Mouse (Mus musculus): Measurements from ENCODE around the gene Ehd2.

The Ehd2 gene

DNA sequence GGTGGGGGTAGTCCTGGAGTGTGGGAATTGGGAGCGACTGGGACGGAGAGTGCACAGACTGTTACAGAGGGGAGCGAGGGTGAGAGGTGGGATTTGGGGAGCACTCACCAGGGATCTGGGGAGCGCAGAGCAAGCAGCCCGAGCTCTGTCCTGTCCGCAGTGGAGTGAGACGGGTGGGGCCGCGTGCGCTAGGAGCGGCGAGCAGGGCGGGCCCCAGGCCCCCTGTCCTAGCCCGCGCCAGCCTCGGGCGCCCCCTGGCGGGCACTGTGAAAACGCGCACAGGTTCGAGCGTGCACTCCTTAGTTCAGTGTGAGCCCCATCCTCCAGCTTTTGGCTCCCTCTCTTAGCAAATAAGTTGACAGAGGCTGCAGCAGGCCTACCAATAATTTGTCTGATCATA, at the start of gene Ehd2:
Ehd2 (minus strand) TSS at position 256 of the 400 bp plus-strand sequence.
- peak; percentile 89 for DNase-seq

- no peak for DNase-seq
These were observed 48.0 kb upstream of the Ehd2 start for GRCm38 (mm10) chr7:16015384-16015783.

GRCm38 (mm10) chr7:16014521-16015175, 47.3 kb upstream of the Ehd2 start:
- peak; percentile 51 for DNase-seq

DNA sequence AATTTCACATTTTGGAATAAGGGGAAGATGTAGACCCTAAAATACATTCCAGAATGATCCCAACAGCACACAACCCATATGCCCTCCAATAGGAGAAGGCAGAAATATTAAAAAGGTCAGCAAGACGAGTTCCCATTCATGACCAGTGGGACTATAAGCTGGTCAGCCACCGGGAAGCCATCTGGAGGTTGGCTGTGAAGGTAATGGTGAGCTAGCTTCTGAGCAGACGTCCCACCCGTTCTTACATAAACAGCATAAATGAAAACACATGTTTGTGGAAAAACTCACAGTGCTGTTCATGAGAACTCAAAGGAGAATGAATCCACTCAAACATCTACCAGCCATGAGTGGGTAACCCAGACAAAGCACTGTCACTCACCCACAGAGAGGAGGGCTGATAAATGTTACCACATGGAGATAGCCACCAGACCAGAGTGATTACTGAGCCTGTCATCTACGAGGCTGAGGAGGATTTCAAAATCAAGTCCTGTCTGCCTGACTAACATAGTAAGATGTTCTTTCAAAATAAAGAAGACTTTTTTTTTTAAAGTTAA, 46.4 kb upstream of the Ehd2 start:
- DNase-seq = no peak

DNA sequence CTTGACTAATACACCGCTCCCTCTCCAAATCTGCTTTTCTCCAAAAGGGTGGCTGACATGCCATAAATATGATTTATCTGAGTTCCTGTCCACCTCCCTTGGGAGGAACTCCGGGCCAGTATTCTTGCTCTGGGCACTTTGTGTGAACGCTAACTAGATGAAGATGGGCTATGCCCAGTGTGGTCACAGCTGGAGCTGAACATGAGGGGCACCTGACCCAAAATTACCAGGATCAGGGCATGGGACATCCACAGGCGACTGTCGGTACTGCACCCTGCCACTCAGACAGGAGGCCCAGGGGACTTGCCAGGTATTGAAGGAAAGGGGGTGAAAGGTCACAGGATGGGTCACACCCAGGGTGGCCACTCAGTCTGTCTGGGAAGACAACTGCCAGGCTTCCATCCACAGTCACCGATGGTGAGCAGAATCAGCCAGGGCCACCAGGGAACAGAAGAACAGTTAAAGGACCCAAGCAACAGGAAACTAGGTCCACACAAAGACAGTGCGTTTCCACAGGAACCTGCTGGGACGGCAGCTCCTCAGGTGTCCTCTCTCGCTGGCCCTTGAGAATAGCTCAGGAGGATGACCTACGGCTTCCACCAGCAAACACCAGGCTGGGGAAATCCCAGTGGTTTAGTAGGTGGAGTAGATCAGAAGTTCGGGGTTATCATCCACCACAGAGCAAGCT, 45.4 kb upstream of the Ehd2 start:
- DNase-seq = peak; percentile 60

DNA sequence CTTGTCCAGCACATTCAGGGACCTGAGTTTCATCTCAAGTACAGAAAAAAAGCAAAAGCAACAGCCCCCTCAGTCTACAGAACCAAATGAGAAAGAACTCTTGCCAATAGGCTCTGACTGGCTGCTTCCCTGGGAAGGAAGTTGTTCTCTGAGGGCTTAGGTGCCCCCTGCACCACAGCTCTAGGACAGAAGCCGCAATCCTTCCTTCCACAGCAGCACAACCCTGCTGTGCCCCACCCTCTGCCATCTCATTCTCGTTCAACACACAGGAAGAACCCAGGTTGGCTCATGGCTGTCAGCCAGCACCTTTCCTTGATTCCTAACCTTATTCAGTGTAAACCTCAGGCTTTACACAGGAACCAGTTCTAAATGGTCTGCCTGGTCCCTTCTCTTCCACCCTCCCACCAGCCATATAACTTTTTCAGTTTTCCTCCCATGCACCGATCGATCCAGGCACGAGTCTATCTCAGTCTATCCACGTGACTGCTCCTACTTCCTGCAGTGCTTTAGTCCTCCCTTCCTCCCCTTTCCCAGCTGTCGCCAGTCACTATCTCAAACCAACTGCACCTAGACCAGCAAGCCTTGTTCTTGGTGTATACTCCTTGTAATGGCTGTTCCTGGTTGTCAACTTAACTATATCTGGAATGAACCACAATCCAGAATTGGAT, 44.2 kb upstream of the Ehd2 start:
- no peak for DNase-seq

DNA sequence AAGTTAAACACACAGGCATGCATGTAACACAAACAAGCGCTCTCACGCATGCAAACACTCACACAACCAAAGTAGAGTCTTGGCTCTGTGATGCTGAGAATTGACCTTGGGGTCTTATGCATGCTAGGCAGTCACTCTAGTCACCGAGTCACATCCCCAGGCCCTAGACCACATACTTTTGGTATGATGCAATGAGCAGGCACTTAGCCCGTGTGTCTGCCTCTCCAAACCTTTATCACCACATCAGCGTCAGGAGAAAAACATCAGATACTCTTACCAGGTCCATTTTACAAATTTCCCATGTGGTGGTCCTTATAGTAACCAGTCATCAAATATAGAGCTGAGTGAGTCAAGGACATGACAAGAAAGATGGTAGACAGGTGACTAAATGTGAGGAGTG, 43.3 kb upstream of the Ehd2 start:
- DNase-seq = no peak

- DNase-seq = no peak
These were observed 42.3 kb upstream of the Ehd2 start for GRCm38 (mm10) chr7:16009636-16010035.

GRCm38 (mm10) chr7:16005020-16005419, 37.7 kb upstream of the Ehd2 start:
- DNase-seq = no peak

DNA sequence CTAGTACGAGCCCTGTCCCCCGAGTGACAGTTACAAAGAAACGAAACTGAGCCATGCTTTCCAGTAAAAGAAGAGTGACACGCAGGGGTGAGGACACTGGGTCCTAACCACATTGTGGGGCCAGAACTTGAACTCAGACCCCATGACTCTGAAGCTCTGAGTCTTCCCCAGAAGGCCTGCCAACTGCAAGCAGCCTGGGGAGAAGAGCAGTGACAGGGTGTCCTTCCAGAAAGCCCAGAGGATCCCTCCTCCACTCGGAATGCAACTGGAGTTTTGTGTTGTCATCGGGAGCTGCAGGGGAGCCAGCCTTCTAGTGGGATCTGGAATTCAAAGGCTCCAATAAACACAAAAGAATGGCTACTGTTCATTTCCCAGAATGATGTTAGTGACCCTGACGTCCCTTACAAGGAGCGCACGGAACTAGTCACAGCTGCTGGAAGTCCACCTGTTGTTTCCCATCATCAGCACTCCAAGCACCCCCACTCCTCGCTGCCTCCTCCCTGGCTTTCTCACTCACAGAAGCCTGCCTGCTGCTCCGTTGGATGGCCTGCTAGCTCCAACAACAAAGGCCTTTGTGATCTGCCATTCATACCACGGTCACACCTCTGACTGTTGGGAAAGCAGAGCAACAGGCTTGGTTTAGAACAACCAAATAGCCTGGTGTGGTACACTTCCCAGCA, 37.0 kb upstream of the Ehd2 start:
- no peak for DNase-seq

- DNase-seq = no peak
These were observed 35.7 kb upstream of the Ehd2 start for GRCm38 (mm10) chr7:16003032-16003431.

DNA sequence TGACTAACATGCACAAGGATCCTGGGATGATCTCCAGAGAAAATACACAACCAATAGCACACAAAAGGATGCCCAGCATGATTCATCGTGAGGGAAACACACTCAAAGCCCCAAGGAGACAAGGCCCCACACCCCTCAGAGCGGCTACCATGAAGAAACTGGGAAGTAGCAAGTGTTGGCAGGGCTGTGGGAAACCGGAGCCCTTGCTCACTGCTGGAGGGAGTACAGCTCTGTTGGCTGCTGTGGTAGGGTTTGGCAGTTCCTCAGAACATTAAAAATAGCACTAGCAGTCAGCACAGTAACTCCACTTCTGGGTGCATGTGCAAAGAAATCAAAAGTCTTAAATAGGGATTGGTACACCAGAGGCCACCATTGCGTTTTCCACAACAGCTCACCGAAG, 34.8 kb upstream of the Ehd2 start:
- DNase-seq = no peak

- DNase-seq = no peak
These were observed 34.3 kb upstream of the Ehd2 start for GRCm38 (mm10) chr7:16001691-16002090.

- no peak for DNase-seq
These were observed 26.4 kb upstream of the Ehd2 start for GRCm38 (mm10) chr7:15993789-15994188.

DNA sequence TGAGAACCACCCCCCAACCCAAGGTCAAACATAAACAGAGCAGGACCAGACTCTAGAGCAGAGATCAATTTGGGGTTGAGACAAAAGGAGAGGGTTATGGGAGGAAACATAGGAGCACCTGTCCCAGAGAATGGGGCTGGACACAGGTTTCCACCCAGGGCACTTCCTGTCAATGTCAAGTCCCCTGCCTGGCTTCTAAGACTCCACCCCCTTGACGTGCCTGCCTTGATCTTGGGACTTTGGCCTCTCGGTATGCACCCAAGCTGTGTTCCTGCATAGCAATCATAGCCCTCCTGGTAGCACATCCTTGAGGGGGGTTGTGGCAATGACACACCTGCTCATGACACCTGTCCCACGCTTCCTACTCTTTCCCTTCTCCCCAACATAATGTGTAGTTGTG, 25.8 kb upstream of the Ehd2 start:
- peak; percentile 58 for DNase-seq

DNA sequence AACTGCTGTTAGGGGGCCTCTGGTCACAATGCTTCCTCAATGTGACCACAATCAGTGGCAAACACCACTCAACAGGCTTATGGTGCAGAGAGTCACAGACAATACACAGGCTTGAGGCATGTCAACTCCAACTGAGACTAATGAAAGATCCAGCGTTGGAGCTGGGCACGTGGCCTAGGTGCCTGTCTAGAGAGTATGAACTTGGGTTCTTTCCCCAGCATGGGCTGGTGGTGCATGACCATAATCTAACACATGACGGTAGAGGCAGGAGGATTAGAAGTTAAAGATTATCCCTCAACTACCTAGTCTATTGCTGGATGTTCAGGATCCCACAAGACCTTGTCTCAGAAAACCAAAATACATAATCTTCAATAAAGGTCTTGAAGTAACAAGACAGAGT, 24.4 kb upstream of the Ehd2 start:
- DNase-seq = no peak

DNA sequence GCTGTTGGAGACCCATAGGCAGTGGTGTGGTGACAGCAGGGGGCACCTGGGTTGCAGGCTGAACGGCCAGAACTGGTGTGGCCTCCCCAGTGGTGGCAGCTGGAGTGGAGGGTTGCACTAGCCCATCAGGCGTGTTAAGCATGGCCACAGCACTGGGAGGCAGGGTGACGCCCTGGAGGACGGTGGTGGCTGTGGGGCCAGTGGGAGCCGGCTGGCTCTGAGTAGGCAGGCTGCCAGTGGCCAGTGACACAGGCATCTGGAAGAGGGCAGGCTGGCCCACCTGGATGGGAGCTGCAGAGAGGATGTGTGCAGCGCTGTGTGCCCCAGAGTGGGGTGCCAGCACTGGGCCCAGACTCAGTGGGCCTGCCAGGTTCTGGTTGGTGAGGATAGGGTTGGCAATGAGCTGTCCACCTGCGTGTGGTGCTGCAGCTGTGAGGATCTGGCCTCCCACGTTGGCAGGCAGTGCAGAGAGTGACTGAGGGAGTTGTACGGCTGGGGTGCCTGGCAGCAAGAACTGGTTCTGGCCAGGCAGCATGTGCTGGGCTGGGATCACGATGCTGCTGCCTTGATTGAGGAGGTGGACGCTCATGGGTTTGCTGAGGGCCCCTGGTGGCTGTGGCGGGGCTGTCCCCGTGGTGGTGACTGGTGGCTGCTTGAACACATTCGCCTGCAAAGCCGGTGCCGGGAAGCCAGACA, 20.4 kb upstream of the Ehd2 start:
- DNase-seq = peak; percentile 54

DNA sequence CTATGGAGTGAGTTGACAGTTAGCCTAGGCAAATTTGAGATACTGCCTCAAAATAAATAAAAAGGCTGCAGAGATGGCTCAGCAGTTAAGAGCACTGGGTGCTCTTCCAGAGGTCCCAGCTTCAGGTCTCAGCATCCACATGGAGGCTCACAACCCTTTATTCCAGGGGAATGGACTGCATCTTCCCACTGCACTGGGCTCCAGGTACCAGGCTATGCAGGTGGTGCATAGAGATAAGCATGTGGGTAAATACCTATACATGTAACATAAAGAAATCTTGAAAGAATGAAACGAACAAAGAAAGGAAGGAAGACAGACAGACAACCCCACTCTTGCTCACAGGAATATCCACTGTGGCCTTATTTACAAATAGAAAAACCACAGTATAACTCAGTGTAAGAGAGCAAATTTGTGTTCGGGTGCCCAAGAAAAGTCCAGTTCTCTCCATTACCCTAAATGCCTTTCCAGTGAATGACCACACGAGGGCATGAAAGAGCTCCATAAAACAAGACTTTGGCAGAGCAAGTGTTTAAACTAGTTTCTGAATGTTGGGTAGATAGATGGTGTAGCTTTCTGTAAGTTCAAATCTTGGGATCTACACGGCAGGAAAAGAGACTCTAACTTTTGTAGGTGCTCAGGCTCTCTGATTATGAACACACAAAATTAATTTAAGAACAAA, 15.5 kb upstream of the Ehd2 start:
- DNase-seq = no peak

DNA sequence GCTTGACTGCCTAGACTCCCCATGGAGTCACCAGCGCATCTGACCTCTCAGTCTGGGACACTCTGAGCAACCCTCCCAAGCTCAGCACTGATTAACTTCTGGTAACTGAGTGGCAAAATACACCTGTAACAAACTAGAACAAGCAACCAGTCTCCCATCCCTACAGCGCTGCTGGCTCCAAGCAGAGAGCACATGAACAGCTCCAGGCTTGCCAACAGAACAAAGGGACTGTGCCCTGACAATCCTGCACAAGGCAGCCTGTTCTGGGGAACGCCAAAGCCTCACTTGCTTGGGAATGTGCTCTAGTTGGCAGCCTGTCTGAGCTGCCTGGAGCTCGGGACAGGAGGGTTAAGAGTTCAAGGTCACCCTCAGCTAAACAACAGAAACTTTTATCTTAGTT, 14.2 kb upstream of the Ehd2 start:
- DNase-seq = peak; percentile 65

DNA sequence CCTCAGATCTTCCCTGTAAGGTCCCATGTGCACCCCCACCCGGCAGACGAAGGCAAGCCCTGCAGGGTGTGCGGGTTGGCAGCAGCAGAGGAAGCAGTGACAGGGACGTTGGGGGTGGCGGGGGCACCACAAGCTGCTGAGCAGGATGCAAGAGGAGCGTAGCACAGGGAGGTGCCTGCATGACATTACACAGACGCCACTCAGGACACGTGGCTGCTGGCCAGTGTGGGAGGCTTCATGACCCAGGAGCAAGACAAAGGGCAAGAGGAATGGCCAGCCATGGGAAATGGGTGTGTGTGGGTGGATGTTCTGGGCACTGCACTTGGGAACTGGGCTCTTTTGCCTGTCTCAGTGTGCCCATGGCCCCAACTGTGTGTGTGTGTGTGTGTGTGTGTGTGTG, 12.9 kb upstream of the Ehd2 start:
- peak; percentile 64 for DNase-seq

GRCm38 (mm10) chr7:15975904-15976303, 8.5 kb upstream of the Ehd2 start:
- peak; percentile 75 for DNase-seq

GRCm38 (mm10) chr7:15975451-15975850, 8.1 kb upstream of the Ehd2 start:
- no peak for DNase-seq

Measured in kidney, postnatal 10 days (tissue).